Mouse (Mus musculus) limb, embryonic 15.5 days (tissue): ENCODE results near the gene A930002H24Rik. TPM values are rescaled to one million over a fixed set of nuclear protein-coding genes. Genes with fewer than 3 reads are reported as not detected.

Experiments
- ATAC-seq: fragments of 200-750 bp; cut with Nextera tagmentation; 2 replicates; pipeline ENCODE4 v1.8.0; 2017; ENCODE audit warnings: low read depth, moderate TSS enrichment; ENCODE audit not compliant: insufficient number of reproducible peaks, low FRiP score, low TSS enrichment
- H3K27ac ChIP-seq: fragments of 300-500 bp; sonication (generic); 2 replicates; pipeline ENCODE4 v1.5.1; 2015; ENCODE audit warnings: moderate library complexity, mild to moderate bottlenecking, inconsistent platforms
- H3K27me3 ChIP-seq: fragments of 300-500 bp; sonication (generic); 2 replicates; pipeline ENCODE4 v1.6.1; 2015; ENCODE audit warnings: inconsistent platforms
- H3K36me3 ChIP-seq: fragments of 300-500 bp; sonication (generic); 2 replicates; pipeline ENCODE4 v1.6.1; 2015; ENCODE audit warnings: inconsistent platforms
- H3K4me1 ChIP-seq: fragments of 300-500 bp; sonication (generic); 2 replicates; pipeline ENCODE4 v1.6.1; 2015; ENCODE audit warnings: inconsistent platforms
- H3K4me2 ChIP-seq: fragments of 300-500 bp; sonication (generic); 2 replicates; pipeline ENCODE4 v1.6.1; 2015; ENCODE audit warnings: mild to moderate bottlenecking, inconsistent platforms
- H3K4me3 ChIP-seq: fragments of 300-500 bp; sonication (generic); 2 replicates; pipeline ENCODE4 v1.5.1; 2015; ENCODE audit warnings: mild to moderate bottlenecking, inconsistent platforms
- H3K9ac ChIP-seq: fragments of 300-500 bp; sonication (generic); 2 replicates; pipeline ENCODE4 v1.6.1; 2015; ENCODE audit warnings: inconsistent platforms
- H3K9me3 ChIP-seq: fragments of 300-500 bp; sonication (generic); 2 replicates; pipeline ENCODE4 v1.6.1; 2016; ENCODE audit warnings: inconsistent platforms
- WGBS: fragments of 180-500 bp; shearing (Covaris S2); methylation state at CpG from one replicate; pipeline ENCODE4 v1.1.7; 2015; 5-methylcytosine and 5-hydroxymethylcytosine counted together
- polyA plus RNA-seq: library from polyadenylated mRNA; unstranded; fragments of >200 nt; fragmentation: Nextera tagmentation; extraction: Ambion mirVana; gene quantifications from 2 replicates; pipeline ENCODE4 v1.2.1, GENCODE M21; 2015

A930002H24Rik gene
- polyA plus RNA-seq, result 2.0 and 3.2 TPM in 2 replicates

DNA sequence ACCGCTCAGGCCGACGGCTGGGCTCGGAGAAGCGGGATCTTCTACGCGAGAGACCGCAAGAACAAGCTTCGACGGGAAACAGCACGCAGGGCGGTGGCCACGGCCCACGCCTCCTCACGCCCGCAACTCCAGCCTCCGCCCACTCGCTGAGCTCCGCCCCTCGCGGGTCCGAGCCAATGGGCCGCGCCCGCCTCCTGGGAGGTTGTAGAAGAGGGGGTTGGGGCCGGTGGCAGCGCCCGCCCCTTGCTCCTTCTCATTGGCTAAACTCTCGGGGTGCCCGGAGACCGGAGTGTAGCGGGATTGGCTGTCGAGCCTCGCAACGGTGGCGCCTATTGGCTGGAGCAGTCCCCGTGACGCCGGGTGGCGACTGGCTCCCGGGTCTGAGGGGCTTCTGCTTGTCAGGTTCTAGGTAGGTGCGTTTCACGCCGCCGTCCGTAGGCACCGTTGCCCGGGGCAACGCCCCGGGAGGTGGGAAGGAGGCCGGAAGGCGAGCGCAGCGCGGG is at the start of gene A930002H24Rik:
Gene A930002H24Rik (minus strand): TSS at position 145 of the 503 bp plus-strand sequence.
- under 1% methylated on average over 55 of the region's 55 CpGs for WGBS

DNA sequence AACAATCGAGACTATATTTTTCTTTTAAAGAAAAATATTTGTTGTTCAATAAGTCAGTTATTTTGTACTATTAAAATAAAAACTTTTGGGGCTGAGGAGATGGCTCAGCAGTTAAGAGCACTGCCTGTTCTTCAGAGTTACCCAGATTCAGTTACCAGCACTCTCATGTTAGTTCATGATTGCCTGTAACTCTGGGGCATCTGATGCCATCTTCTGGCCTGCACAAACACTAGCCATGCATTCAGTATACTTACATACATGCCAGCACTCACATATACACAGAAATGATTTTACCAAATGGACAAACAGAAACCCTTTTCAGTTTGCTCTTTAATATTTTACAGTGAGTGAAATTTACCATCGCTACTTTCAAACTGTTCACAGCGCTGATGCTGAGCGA is 45.7 kb upstream of the A930002H24Rik start:
- no peaks in the 10 kb centered on the region for H3K9me3 ChIP-seq
- WGBS, result 92% methylated on average over 4 of the region's 4 CpGs

More for the DNA sequence above, at the start of gene A930002H24Rik:
- H3K9ac ChIP-seq, result peak within 1 kb of the TSS; percentile 93
- no peaks in the 10 kb centered on the region for H3K9me3 ChIP-seq
- H3K27ac ChIP-seq, result peak within 1 kb of the TSS; percentile 87
- H3K36me3 ChIP-seq, result no peaks in the 10 kb centered on the region
- H3K4me1 ChIP-seq, result peaks cover 9% of the 10 kb centered on the region; the same call in 1 of the 2 replicates
- peak within 1 kb of the TSS; percentile 98 for H3K4me3 ChIP-seq
- H3K27me3 ChIP-seq, result no peaks in the 10 kb centered on the region
- peak; percentile 99 for ATAC-seq
- peak within 1 kb of the TSS; percentile 87 for H3K4me2 ChIP-seq

DNA sequence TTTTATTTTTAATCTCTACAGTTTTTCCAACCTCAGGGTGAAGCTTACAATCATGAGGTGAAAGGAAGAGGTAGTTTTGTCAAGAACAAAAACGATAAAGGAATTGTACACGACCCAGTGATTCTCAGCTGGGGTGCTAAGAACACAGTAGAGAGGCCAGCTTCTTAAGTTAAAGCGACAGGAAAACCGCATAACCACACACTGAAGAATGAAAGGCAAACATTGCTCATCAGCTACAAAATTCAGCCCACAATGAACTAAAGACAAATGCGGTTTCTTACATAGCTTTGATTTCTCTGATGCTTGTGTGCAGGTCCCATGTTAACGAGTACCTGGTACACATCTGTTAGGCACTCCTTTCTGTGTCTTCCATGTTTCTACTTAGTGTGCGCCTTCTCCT is 33.5 kb upstream of the A930002H24Rik start:
- Histone ChIP-seq H3K27ac (no peak overlapping the region), H3K4me3 (no peak overlapping the region), H3K36me3 (peaks cover 12% of the 10 kb centered on the region; the same call in 1 of the 2 replicates), H3K9me3 (no peaks in the 10 kb centered on the region), H3K9ac (no peak overlapping the region), H3K27me3 (no peaks in the 10 kb centered on the region), H3K4me2 (no peak overlapping the region), H3K4me1 (no peaks in the 10 kb centered on the region)
- WGBS, result 86% methylated on average over 7 of the region's 7 CpGs
- no peak for ATAC-seq

More for the DNA sequence above, 45.7 kb upstream of the A930002H24Rik start:
- ATAC-seq, result no peak
- no peaks in the 10 kb centered on the region for H3K27me3 ChIP-seq
- H3K4me1 ChIP-seq, result no peaks in the 10 kb centered on the region
- H3K4me2 ChIP-seq, result no peak overlapping the region
- H3K4me3 ChIP-seq, result no peak overlapping the region
- no peak overlapping the region for H3K9ac ChIP-seq
- H3K27ac ChIP-seq, result no peak overlapping the region
- peaks cover 4% of the 10 kb centered on the region for H3K36me3 ChIP-seq

DNA sequence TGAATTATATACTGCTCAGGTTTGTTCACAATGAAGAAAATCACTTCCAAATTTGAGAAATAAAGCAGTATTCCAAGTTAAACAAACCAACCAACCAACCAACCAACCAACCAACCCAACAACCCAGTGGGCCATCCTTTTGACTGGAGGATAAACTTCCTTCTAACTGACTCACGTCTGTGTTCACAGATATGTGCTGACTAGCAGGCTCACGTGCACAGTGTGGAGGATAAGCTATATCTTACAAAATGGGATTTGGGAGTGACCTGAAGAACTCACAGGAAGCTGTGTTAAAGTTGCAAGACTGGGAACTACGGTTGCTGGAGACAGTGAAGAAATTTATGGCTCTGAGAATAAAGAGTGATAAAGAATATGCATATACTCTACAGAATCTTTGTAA is 32.2 kb upstream of the A930002H24Rik start:
- Histone ChIP-seq H3K9me3 (no peaks in the 10 kb centered on the region), H3K27me3 (no peaks in the 10 kb centered on the region), H3K4me2 (no peak overlapping the region), H3K27ac (no peak overlapping the region), H3K4me1 (no peaks in the 10 kb centered on the region), H3K36me3 (peaks cover 12% of the 10 kb centered on the region; the same call in 1 of the 2 replicates), H3K4me3 (no peak overlapping the region), H3K9ac (no peak overlapping the region)
- no peak for ATAC-seq
- 72% methylated on average over 3 of the region's 3 CpGs for WGBS

DNA sequence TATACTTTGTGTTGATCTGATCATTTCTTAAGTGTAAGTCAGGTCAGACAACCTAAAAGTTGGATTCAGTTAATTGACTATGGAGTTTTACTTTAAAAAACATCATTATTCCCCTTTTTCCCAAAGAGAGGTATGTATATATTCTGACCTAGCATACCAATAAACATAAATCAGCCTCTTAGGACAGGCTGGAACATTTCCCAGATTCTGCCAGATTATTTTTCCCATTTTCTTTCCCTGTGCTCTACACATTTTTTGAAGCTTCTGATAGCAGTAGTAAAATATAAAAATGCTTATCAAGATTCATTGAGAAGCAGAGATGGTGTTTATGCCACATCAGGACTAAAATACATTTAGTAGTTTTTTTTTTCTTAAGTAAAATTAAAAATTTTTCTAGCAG is 27.0 kb upstream of the A930002H24Rik start:
- no peaks in the 10 kb centered on the region for H3K9me3 ChIP-seq
- no peak for ATAC-seq
- no peak overlapping the region for H3K27ac ChIP-seq
- no peak overlapping the region for H3K4me3 ChIP-seq
- no peaks in the 10 kb centered on the region for H3K36me3 ChIP-seq
- H3K9ac ChIP-seq, result no peak overlapping the region
- H3K27me3 ChIP-seq, result no peaks in the 10 kb centered on the region
- H3K4me2 ChIP-seq, result no peak overlapping the region
- no peaks in the 10 kb centered on the region for H3K4me1 ChIP-seq

DNA sequence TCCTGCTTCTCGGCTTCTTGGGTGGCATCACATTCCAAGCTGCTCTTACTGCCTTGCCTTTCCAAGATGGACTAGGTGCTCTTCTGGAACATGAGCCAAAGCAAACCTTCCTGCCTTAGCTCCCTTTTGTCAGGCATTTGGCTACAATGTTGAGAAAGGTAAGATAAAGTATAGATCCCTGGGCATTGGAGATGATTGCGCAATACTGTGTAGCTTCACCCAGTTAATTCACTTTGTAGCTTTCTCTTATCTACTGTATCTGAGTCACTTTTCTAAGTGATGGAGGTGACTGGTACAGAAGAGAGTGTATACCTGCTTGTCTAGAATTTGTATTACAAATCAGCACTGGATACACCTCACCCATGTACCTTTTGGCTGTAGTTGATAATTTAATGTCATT is 23.4 kb upstream of the A930002H24Rik start:
- Histone ChIP-seq H3K36me3 (no peaks in the 10 kb centered on the region), H3K9me3 (no peaks in the 10 kb centered on the region), H3K27ac (no peak overlapping the region), H3K4me1 (no peaks in the 10 kb centered on the region), H3K9ac (no peak overlapping the region), H3K4me2 (no peak overlapping the region), H3K4me3 (no peak overlapping the region), H3K27me3 (no peaks in the 10 kb centered on the region)
- no peak for ATAC-seq
- 94% methylated on average over 2 of the region's 2 CpGs for WGBS

DNA sequence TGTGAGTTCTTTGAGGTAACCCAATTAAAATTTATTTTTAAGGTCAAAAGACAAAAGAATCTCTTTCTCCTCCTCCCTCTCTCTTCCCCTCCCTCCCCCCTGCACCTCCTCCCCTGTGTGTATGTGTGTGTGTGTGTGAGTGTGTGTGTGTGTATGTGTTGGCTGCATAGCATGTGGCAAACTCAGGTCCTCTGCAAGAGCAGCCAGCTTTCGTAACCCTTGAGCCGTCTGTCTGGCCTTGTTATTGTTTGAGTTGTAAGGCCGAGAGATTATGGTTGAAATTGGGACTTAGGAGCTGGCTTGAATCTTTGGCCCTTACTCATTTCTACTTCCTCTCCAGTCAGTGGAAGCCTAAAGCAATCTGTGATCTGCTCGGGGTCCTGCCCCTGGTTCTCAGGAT is 16.4 kb upstream of the A930002H24Rik start:
- Histone ChIP-seq H3K36me3 (no peaks in the 10 kb centered on the region), H3K4me3 (no peak overlapping the region), H3K4me1 (no peaks in the 10 kb centered on the region), H3K4me2 (no peak overlapping the region), H3K9me3 (no peaks in the 10 kb centered on the region), H3K9ac (no peak overlapping the region), H3K27ac (no peak overlapping the region), H3K27me3 (no peaks in the 10 kb centered on the region)
- ATAC-seq, result no peak
- 89% methylated on average over 4 of the region's 4 CpGs for WGBS

DNA sequence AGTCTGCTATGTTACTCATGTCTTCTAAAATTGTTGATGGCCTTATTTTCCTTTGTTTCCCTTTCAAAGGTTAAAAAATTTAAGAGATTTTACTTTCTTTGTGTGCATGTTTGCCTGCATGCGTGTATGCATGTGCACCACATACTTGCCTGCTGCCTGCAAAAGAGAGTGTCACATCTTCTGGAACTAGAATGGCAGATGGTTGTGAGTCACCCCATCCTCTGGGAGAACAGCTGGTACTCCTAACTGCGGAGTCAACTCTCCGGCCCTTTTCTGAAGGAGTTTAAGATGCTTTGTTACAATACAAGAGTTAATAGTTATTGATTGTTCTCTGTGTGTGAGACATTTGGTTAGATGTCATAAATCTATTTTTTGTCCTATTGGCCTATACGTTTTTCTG is 15.3 kb upstream of the A930002H24Rik start:
- H3K9me3 ChIP-seq, result no peaks in the 10 kb centered on the region
- H3K27me3 ChIP-seq, result no peaks in the 10 kb centered on the region
- no peak overlapping the region for H3K4me3 ChIP-seq
- WGBS, result 81% methylated on average over 4 of the region's 4 CpGs
- no peaks in the 10 kb centered on the region for H3K4me1 ChIP-seq
- H3K27ac ChIP-seq, result no peak overlapping the region
- H3K36me3 ChIP-seq, result no peaks in the 10 kb centered on the region
- no peak overlapping the region for H3K9ac ChIP-seq
- no peak for ATAC-seq
- no peak overlapping the region for H3K4me2 ChIP-seq

DNA sequence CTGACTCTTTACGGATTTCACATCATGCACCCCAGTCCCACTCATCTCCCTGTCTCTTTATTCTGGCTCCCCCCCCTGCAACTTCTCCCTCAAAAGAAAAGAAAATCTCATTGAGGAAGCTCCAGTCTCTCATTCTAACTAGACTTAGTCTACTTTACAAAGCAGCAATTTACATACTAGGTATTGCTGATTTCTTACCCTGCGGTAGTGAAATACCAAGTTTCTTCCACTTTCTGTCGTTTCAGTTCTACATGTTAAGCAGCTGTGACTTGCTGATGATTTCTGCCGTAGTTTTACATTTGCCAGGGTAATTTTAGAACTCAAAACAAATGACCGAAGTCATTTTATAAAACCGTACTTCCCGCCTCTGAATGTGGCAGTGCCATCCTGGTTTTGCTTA is 8.2 kb upstream of the A930002H24Rik start:
- no peak for ATAC-seq
- Histone ChIP-seq H3K27ac (no peak overlapping the region), H3K9me3 (no peaks in the 10 kb centered on the region), H3K9ac (no peak overlapping the region), H3K27me3 (no peaks in the 10 kb centered on the region), H3K4me3 (no peak overlapping the region), H3K4me1 (no peaks in the 10 kb centered on the region), H3K36me3 (no peaks in the 10 kb centered on the region), H3K4me2 (no peak overlapping the region)
- WGBS, result 90% methylated on average over 7 of the region's 7 CpGs

DNA sequence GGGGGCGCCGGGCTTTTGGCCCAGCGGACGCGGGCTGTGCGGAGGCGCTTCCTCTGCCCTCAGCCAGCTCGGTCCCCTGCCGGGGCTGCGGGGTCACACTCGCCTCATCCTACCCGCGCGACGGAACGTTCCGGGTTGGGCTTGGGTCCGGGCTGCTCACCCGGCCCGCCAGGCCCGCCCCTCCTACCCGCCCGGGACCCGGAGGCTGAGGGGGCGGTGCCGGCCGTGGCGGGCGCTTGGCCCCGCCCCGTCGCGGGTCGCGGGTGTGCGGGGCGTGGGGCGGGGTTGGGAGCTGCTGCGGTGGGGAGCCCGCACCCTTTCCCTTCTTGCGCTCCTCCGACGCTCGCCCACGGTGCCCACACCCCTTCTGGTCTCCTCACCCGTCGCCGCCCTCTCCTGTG is 580 bp upstream of the A930002H24Rik start:
- H3K4me1 ChIP-seq, result peaks cover 9% of the 10 kb centered on the region; the same call in 1 of the 2 replicates
- peak overlapping the region; percentile 65 for H3K4me2 ChIP-seq
- H3K36me3 ChIP-seq, result no peaks in the 10 kb centered on the region
- ATAC-seq, result peak; percentile 71
- H3K4me3 ChIP-seq, result peak overlapping the region; percentile 98
- H3K27ac ChIP-seq, result peak overlapping the region; percentile 87
- WGBS, result 2% methylated on average over 40 of the region's 48 CpGs
- no peaks in the 10 kb centered on the region for H3K9me3 ChIP-seq
- H3K27me3 ChIP-seq, result no peaks in the 10 kb centered on the region
- H3K9ac ChIP-seq, result peak overlapping the region; percentile 93

DNA sequence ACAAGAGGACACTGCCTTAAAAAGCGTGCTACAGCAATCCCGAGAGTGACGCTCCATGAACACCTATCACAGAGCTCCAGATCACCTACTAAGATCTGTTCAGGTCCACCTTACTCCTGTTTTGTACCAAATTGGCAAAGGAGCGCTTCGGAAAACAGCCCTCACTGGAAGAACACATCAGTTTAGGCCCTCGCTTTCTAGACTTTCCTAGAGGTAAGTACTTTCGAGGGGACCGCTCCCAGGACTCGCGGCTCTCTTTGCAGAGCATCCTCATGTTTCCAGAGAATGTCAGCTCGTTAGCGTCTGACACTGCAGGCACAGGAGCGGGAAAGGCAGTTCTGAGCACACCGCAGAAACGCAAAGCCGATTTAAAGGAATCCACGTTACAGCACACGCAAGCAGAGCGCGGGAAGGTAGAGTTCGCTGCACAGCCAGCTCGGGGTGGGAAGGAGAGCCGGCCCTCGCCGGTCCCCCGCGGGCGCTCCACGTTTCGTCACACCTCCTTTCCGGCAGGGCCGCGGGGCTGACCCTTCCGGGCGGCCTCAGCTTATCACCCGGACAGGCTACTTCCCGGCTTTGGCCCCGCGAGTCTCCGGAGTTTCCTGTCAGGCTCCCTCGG is 470 bp downstream of the A930002H24Rik start, which contains the start of gene Fer:
Gene Fer (plus strand): TSS at position 51 of the 619 bp plus-strand sequence.
- peaks cover 9% of the 10 kb centered on the region; the same call in 1 of the 2 replicates for H3K4me1 ChIP-seq
- H3K27ac ChIP-seq, result peak within 1 kb of the TSS; percentile 87
- H3K27me3 ChIP-seq, result no peaks in the 10 kb centered on the region
- WGBS, result under 1% methylated on average over 41 of the region's 41 CpGs
- peak within 1 kb of the TSS; percentile 87 for H3K4me2 ChIP-seq
- H3K36me3 ChIP-seq, result no peaks in the 10 kb centered on the region
- no peaks in the 10 kb centered on the region for H3K9me3 ChIP-seq
- no peak; the same call in 1 of the 2 replicates for ATAC-seq
- H3K9ac ChIP-seq, result peak within 1 kb of the TSS; percentile 93
- H3K4me3 ChIP-seq, result peak within 1 kb of the TSS; percentile 98

DNA sequence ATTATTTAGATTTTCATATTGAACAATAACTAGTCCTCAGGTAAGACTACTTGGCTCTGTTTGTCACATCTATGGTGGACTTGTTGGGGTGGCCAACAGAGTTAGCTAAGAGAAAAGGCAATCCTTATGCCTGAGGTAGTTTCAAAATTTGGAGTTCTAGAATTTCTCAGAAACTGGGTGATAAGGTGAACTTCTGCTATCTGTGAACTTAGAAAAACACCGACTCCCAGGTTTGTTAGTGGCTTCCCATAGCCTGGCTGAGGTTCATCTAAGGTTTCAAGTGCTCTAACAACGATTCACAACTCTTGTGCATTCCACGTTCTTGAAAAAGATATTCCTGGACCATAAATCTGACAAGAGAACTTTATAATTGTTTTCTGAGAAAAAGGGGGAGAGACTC is 1.2 kb downstream of the A930002H24Rik start:
- ATAC-seq, result no peak
- Histone ChIP-seq H3K4me2 (peak overlapping the region; percentile 87; the same call in 1 of the 2 replicates), H3K9ac (no peak overlapping the region), H3K4me3 (no peak overlapping the region), H3K27ac (no peak overlapping the region), H3K9me3 (no peaks in the 10 kb centered on the region), H3K36me3 (no peaks in the 10 kb centered on the region), H3K4me1 (peaks cover 9% of the 10 kb centered on the region; the same call in 1 of the 2 replicates), H3K27me3 (no peaks in the 10 kb centered on the region)
- WGBS, result 41% methylated on average over 3 of the region's 3 CpGs
